Comparison of ENCODE assay signal across 8 mouse cellular contexts in the genomic region with DNA sequence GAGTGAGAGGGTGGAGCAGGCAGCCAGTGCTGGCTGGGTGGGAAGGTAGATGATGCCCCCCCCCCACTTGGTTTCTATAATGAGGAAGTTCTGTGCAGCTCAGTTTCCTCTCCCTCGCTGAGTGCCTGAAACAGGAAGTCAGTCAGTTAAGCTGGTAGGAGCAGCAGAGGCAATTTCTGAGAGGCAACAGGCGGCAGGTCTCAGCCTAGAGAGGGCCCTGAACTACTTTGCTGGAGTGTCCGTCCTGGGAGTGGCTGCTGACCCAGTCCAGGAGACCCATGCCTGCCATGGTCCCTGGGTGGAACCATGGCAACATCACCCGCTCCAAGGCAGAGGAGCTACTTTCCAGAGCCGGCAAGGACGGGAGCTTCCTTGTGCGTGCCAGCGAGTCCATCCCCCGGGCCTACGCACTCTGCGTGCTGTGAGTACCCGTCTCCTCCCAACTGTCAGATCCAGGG. TPM values are rescaled to one million over a fixed set of nuclear protein-coding genes. Genes with fewer than 3 reads are reported as not detected.
DNase-seq lines count a peak whose midpoint lies in the region; ATAC-seq and TF ChIP-seq lines count a peak whose summit lies in the region.

A gene (plus strand): TSS at position 102 of the 458 bp plus-strand sequence.

- peak within 1 kb of the TSS; percentile 55 for H3K9ac ChIP-seq in heart, embryonic 14.5 days (ENCODE audit: low read length)
- 0 out of 2 replicates have a peak within 1 kb of the TSS, but pooled peaks have one; percentile 36 for H3K9ac ChIP-seq in lung, embryonic 15.5 days
- no peak within 1 kb of the TSS for H3K9ac ChIP-seq in stomach, embryonic 14.5 days (replicated peaks; ENCODE audit: low read depth, low read length)

- peak within 1 kb of the TSS; percentile 41; the same call in 1 of the 2 replicates for H3K4me3 ChIP-seq in E14TG2a.4 (replicated peaks; ENCODE audit: low read length)
- peak within 1 kb of the TSS; percentile 36 to 46 for H3K4me3 ChIP-seq in heart, embryonic 14.5 days (ENCODE audit: control insufficient read depth in 1 of 2, insufficient read depth in 1 of 2, low read depth in 1 of 2, low read length in 2 of 2)
- peak within 1 kb of the TSS; percentile 38 for H3K4me3 ChIP-seq in lung, embryonic 15.5 days
- peak within 1 kb of the TSS; percentile 6; the same call in 1 of the 2 replicates for H3K4me3 ChIP-seq in stomach, embryonic 14.5 days (ENCODE audit: low read depth, low read length)

- WGBS in heart, embryonic 14.5 days = 76% methylated on average over 12 of the region's 12 CpGs
- 66% methylated on average over 12 of the region's 12 CpGs for WGBS in lung, embryonic 15.5 days
- WGBS in stomach, embryonic 14.5 days = 76% methylated on average over 12 of the region's 12 CpGs

- DNase-seq in adrenal gland, postnatal 14 days = peak; percentile 27
- DNase-seq in layer of hippocampus, adult 18-20 months (ENCODE audit: low spot score in 2 of 2) = no peak
- no peak for DNase-seq in cerebellum, postnatal 10 days
- DNase-seq in right cerebral cortex, postnatal 4 days = no peak

- H3K36me3 ChIP-seq in E14TG2a.4 (ENCODE audit: insufficient read depth, low read length) = no peaks in the 10 kb centered on the region
- H3K36me3 ChIP-seq in heart, embryonic 14.5 days (ENCODE audit: control insufficient read depth, insufficient read depth, low read length) = no peaks in the 10 kb centered on the region
- no peaks in the 10 kb centered on the region for H3K36me3 ChIP-seq in lung, embryonic 15.5 days
- no peaks in the 10 kb centered on the region for H3K36me3 ChIP-seq in stomach, embryonic 14.5 days (ENCODE audit: control insufficient read depth, insufficient read depth, low read length)

- H3K4me1 ChIP-seq in E14TG2a.4 (replicated peaks; ENCODE audit: low read depth, low read length) = peaks cover 8% of the 10 kb centered on the region
- H3K4me1 ChIP-seq in heart, embryonic 14.5 days (ENCODE audit: control insufficient read depth in 2 of 2, insufficient read depth in 2 of 2, low read length in 2 of 2) = peaks cover 0 to 6% of the 10 kb centered on the region in 2 experiments; a peak in 1 of 4 replicates
- H3K4me1 ChIP-seq in lung, embryonic 15.5 days = no peaks in the 10 kb centered on the region
- H3K4me1 ChIP-seq in stomach, embryonic 14.5 days (ENCODE audit: control insufficient read depth, insufficient read depth, low read length) = no peaks in the 10 kb centered on the region

- H3K4me2 ChIP-seq in heart, embryonic 14.5 days (ENCODE audit: low read length) = peak within 1 kb of the TSS; percentile 57
- H3K4me2 ChIP-seq in lung, embryonic 15.5 days = peak within 1 kb of the TSS; percentile 46
- no peak within 1 kb of the TSS; the same call in 1 of the 2 replicates for H3K4me2 ChIP-seq in stomach, embryonic 14.5 days (replicated peaks; ENCODE audit: low read depth, low read length)

- 0 out of 2 replicates have a peak, but pooled peaks cover 6% of the 10 kb centered on the region for H3K9me3 ChIP-seq in E14TG2a.4 (ENCODE audit: low read length)
- no peaks in the 10 kb centered on the region for H3K9me3 ChIP-seq in heart, embryonic 14.5 days (ENCODE audit: control insufficient read depth, low read length)
- no peaks in the 10 kb centered on the region for H3K9me3 ChIP-seq in lung, embryonic 15.5 days
- no peaks in the 10 kb centered on the region for H3K9me3 ChIP-seq in stomach, embryonic 14.5 days (ENCODE audit: control insufficient read depth, low read depth, low read length)

- peak; percentile 46; the same call in 1 of the 2 replicates for ATAC-seq in heart, embryonic 14.5 days (ENCODE audit: insufficient number of reproducible peaks, insufficient read depth, low FRiP score, low read depth)
- peak; percentile 67 for ATAC-seq in lung, embryonic 15.5 days (ENCODE audit: borderline replicate concordance, extremely low read depth, low FRiP score, low TSS enrichment)
- ATAC-seq in stomach, embryonic 14.5 days (ENCODE audit: insufficient number of reproducible peaks, insufficient read depth, low FRiP score, low read depth) = peak; percentile 37; the same call in 1 of the 2 replicates

- H3K27me3 ChIP-seq in E14TG2a.4 (ENCODE audit: insufficient read depth, low read length) = no peaks in the 10 kb centered on the region
- H3K27me3 ChIP-seq in heart, embryonic 14.5 days (ENCODE audit: control insufficient read depth, insufficient read depth, low read length) = no peaks in the 10 kb centered on the region
- no peaks in the 10 kb centered on the region for H3K27me3 ChIP-seq in lung, embryonic 15.5 days
- no peaks in the 10 kb centered on the region for H3K27me3 ChIP-seq in stomach, embryonic 14.5 days (ENCODE audit: control insufficient read depth, insufficient read depth, low read length)

- no peak for TF ChIP-seq CTCF in E14TG2a.4 (conservative IDR thresholded peaks at IDR 0.05; ENCODE audit: low read length)

- peak within 1 kb of the TSS; percentile 65 to 71; a peak in 3 of 4 replicates for H3K27ac ChIP-seq in heart, embryonic 14.5 days (replicated peaks in 1 of 2; ENCODE audit: control insufficient read depth in 1 of 2, insufficient read depth in 1 of 2, low read depth in 2 of 2, low read length in 2 of 2)
- peak within 1 kb of the TSS; percentile 63 for H3K27ac ChIP-seq in lung, embryonic 15.5 days
- peak within 1 kb of the TSS; percentile 13; the same call in 1 of the 2 replicates for H3K27ac ChIP-seq in stomach, embryonic 14.5 days (ENCODE audit: low read length)

RNA-seq across cellular contexts. Expression of the gene that starts here (rescaled TPM):
- total RNA-seq in adrenal gland, postnatal 14 days (2021) = 13.2 and 34.2 TPM in 2 replicates
- 7.9 and 8.9 TPM in 2 replicates for polyA plus RNA-seq in heart, embryonic 14.5 days (2014; fragmentation: Nextera tagmentation; extraction: Ambion mirVana)
- total RNA-seq in layer of hippocampus, adult 18-20 months (2021) = 10 to 100 TPM; 13.6 to 16.8 TPM
- polyA plus RNA-seq in lung, embryonic 15.5 days (2015; fragmentation: Nextera tagmentation; extraction: Ambion mirVana) = 8.7 and 11.8 TPM in 2 replicates
- polyA plus RNA-seq in stomach, embryonic 14.5 days (2014; fragmentation: Nextera tagmentation; extraction: Ambion mirVana) = 5.3 and 6.2 TPM in 2 replicates

Comparison
In these comparisons a context has a peak if more than half of its experiments do, and no peak if none do; other contexts are left out.
1. H3K27ac ChIP-seq: peak in every context shown above with its lines; median percentile 68 in heart, embryonic 14.5 days; 63 in lung, embryonic 15.5 days; 13 in stomach, embryonic 14.5 days.